Mouse (Mus musculus) olfactory bulb, adult 2 months (tissue): Measurements from ENCODE around the gene Avpr2.

Experiments
- CTCF ChIP-seq: fragments of 200-500 bp; IDR thresholded peaks from 2 replicates; pipeline ENCODE4 v1.5.1; 2012; ENCODE audit warnings: low read depth, mild to moderate bottlenecking, low read length, moderate library complexity; ENCODE audit not compliant: insufficient read depth
- POLR2A ChIP-seq: fragments of 200-500 bp; IDR thresholded peaks from 2 replicates; pipeline ENCODE4 v1.6.1; 2012; ENCODE audit warnings: mild to moderate bottlenecking, low read depth, low read length, moderate library complexity; ENCODE audit not compliant: insufficient read depth

- TF ChIP-seq CTCF = no peak
- no peak for TF ChIP-seq POLR2A
These were observed 19.3 kb downstream of the Avpr2 start for GRCm38 (mm10) chrX:73911156-73911555.
